Comparison of ENCODE assay signal across 7 mouse cellular contexts in the genomic region with DNA sequence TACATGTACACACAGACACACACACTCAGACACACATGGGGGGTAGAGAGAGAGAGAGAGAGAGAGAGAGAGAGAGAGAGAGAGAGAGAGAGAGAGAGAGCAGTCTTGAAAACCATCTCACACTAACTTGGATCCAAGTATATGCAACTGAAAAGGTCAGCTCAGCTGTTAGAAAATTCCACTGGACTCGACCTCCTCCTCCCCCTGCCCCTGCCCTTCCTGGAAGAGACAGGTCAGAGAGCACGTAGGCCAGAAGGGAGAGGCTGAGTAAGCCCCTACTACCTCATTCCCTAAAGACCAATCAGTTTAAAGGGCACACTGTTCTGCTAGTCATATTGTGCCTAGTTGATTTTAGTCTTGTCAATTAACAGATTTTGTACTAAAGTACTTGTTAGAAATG.
DNase-seq lines count a peak whose midpoint lies in the region; ATAC-seq and TF ChIP-seq lines count a peak whose summit lies in the region.
"Not testable (repeated sequence)": the region's sequence is repeated elsewhere in the genome, so short reads cannot be mapped to it uniquely, and the experiment has no call there.

No protein-coding gene starts in this region.

- H3K36me3 ChIP-seq in ES-Bruce4 (ENCODE audit: control insufficient read depth, insufficient read depth, low read length, poor library complexity, severe bottlenecking); intestine, embryonic 14.5 days (ENCODE audit: control insufficient read depth, insufficient read depth, low read length); liver, adult 2 months (ENCODE audit: control insufficient read depth, insufficient read depth, low read length): not testable (repeated sequence)

- H3K9ac ChIP-seq in ES-Bruce4 (ENCODE audit: low read depth, poor library complexity, severe bottlenecking); intestine, embryonic 14.5 days (ENCODE audit: low read length); liver, adult 2 months (ENCODE audit: low read depth, low read length): not testable (repeated sequence)

- H3K4me3 ChIP-seq in ES-Bruce4 (ENCODE audit: low read depth, low read length); intestine, embryonic 14.5 days (ENCODE audit: low read depth, low read length); liver, adult 2 months (ENCODE audit: insufficient read depth, low read depth, low read length): not testable (repeated sequence)

- TF ChIP-seq CTCF in ES-Bruce4 (IDR thresholded peaks at IDR 0.05; ENCODE audit: low read depth, low read length); liver, adult 2 months (IDR thresholded peaks at IDR 0.05; ENCODE audit: low read depth, low read length): not testable (repeated sequence)

- not testable (repeated sequence) for TF ChIP-seq POLR2A in ES-Bruce4 (IDR thresholded peaks at IDR 0.05; ENCODE audit: insufficient read depth, low read length); liver, adult 2 months (IDR thresholded peaks at IDR 0.05; ENCODE audit: extremely low read depth, insufficient read depth, low read length)

- H3K79me2 ChIP-seq in liver, adult 2 months (ENCODE audit: control insufficient read depth, insufficient read depth, low read length) = not testable (repeated sequence)

- H3K27me3 ChIP-seq in ES-Bruce4 (ENCODE audit: control insufficient read depth, insufficient read depth, low read length, poor library complexity, severe bottlenecking); intestine, embryonic 14.5 days (replicated peaks; ENCODE audit: control insufficient read depth, insufficient read depth, low read length); liver, adult 2 months (ENCODE audit: control insufficient read depth, insufficient read depth, low read length): not testable (repeated sequence)

- not testable (repeated sequence) for H3K4me1 ChIP-seq in ES-Bruce4 (ENCODE audit: control insufficient read depth, insufficient read depth, low read length); intestine, embryonic 14.5 days (replicated peaks; ENCODE audit: control insufficient read depth, insufficient read depth, low read length); liver, adult 2 months (ENCODE audit: control insufficient read depth, insufficient read depth, low read length)

- not testable (repeated sequence) for H3K27ac ChIP-seq in ES-Bruce4 (ENCODE audit: insufficient read depth, low read length); intestine, embryonic 14.5 days (ENCODE audit: low read depth); liver, adult 2 months (replicated peaks; ENCODE audit: insufficient read depth, low read depth, low read length)

- not testable (repeated sequence) for H3K9me3 ChIP-seq in ES-Bruce4 (replicated peaks; ENCODE audit: control insufficient read depth, insufficient read depth, low read length, poor library complexity, severe bottlenecking); intestine, embryonic 14.5 days (ENCODE audit: control insufficient read depth, low read length)

- ATAC-seq in intestine, embryonic 14.5 days (replicated peaks; ENCODE audit: low FRiP score, low TSS enrichment, low read depth) = 0 out of 2 replicates have a peak, but pooled peaks have one; percentile 43

- peak; percentile 65; the same call in 1 of the 2 replicates for TF ChIP-seq EP300 in ES-Bruce4 (IDR thresholded peaks at IDR 0.05; ENCODE audit: insufficient read depth, low read depth, low read length)

- peak; percentile 7 for DNase-seq in ES-CJ7 (ENCODE audit: low read depth, low spot score)
- peak; percentile 30 for DNase-seq in ZHBTc4 (ENCODE audit: low read depth, low spot score)
- DNase-seq in embryo, embryonic 10 days (ENCODE audit: low spot score) = peak; percentile 5
- DNase-seq in intestine, embryonic 14.5 days (ENCODE audit: low spot score) = not testable (repeated sequence)
- peak; percentile 15 for DNase-seq in liver, adult 2 months (ENCODE audit: extremely low read depth, low read depth, low spot score)
- DNase-seq in yolk sac, embryonic 10.5 days (ENCODE audit: low spot score) = peak; percentile 56

- not testable (repeated sequence) for H3K4me2 ChIP-seq in intestine, embryonic 14.5 days (ENCODE audit: low read length)

- WGBS in intestine, embryonic 14.5 days = 17% methylated on average over 2 of the region's 2 CpGs
- WGBS in liver, adult 2 months = 4% methylated on average over 2 of the region's 2 CpGs
